ENCODE assay signal across 8 mouse cellular contexts in genomic region chr4:109173775-109174440, GRCm38 (mm10). TPM values are rescaled to one million over a fixed set of nuclear protein-coding genes. Genes with fewer than 3 reads are reported as not detected.
DNase-seq lines count a peak whose midpoint lies in the region; ATAC-seq lines count a peak whose summit lies in the region.
"Had no signal": no experiment of that assay in that cellular context is flagged by ENCODE, and none has a peak within 500 bp of the region (broad histone marks: within the 10 kb centered on the region; RNA-seq: fewer than 3 reads in every experiment).

No protein-coding gene starts in this region.

- no peaks in the 10 kb centered on the region for H3K36me3 ChIP-seq in neural tube, embryonic 12.5 days
- H3K36me3 ChIP-seq in forebrain, embryonic 12.5 days (replicated peaks) = no peaks in the 10 kb centered on the region
- H3K36me3 ChIP-seq in hindbrain, embryonic 11.5 days (ENCODE audit: control insufficient read depth, insufficient read depth, low read length) = no peaks in the 10 kb centered on the region
- H3K36me3 ChIP-seq in stomach, embryonic 14.5 days (ENCODE audit: control insufficient read depth, insufficient read depth, low read length) = no peaks in the 10 kb centered on the region

- no peak overlapping the region for H3K9ac ChIP-seq in neural tube, embryonic 12.5 days
- H3K9ac ChIP-seq in forebrain, embryonic 12.5 days = no peak overlapping the region
- no peak overlapping the region for H3K9ac ChIP-seq in hindbrain, embryonic 11.5 days (ENCODE audit: low read depth, low read length)
- H3K9ac ChIP-seq in stomach, embryonic 14.5 days (replicated peaks; ENCODE audit: low read depth, low read length) = no peak overlapping the region
- H3K9ac ChIP-seq: lung, embryonic 14.5 days had no signal

- no peak for ATAC-seq in neural tube, embryonic 12.5 days (ENCODE audit: low FRiP score, low read depth)
- peak; percentile 67; the same call in 1 of the 2 replicates for ATAC-seq in forebrain, embryonic 12.5 days (ENCODE audit: low FRiP score)
- ATAC-seq in hindbrain, embryonic 11.5 days (ENCODE audit: low FRiP score) = no peak
- no peak for ATAC-seq in stomach, embryonic 14.5 days (ENCODE audit: insufficient number of reproducible peaks, insufficient read depth, low FRiP score, low read depth)

- no peaks in the 10 kb centered on the region for H3K9me3 ChIP-seq in neural tube, embryonic 12.5 days
- H3K9me3 ChIP-seq in forebrain, embryonic 12.5 days = no peaks in the 10 kb centered on the region
- no peaks in the 10 kb centered on the region for H3K9me3 ChIP-seq in hindbrain, embryonic 11.5 days (ENCODE audit: control insufficient read depth, low read length)
- H3K9me3 ChIP-seq in stomach, embryonic 14.5 days (ENCODE audit: control insufficient read depth, low read depth, low read length) = no peaks in the 10 kb centered on the region

- H3K4me1 ChIP-seq in neural tube, embryonic 12.5 days = peaks cover 10% of the 10 kb centered on the region; the same call in 1 of the 2 replicates
- H3K4me1 ChIP-seq in forebrain, embryonic 12.5 days = peaks cover 13% of the 10 kb centered on the region
- no peaks in the 10 kb centered on the region for H3K4me1 ChIP-seq in hindbrain, embryonic 11.5 days (replicated peaks; ENCODE audit: control insufficient read depth, insufficient read depth, low read length)
- H3K4me1 ChIP-seq in stomach, embryonic 14.5 days (ENCODE audit: control insufficient read depth, insufficient read depth, low read length) = peaks cover 8% of the 10 kb centered on the region; the same call in 1 of the 2 replicates

- DNase-seq in neural tube, embryonic 10.5 days (ENCODE audit: extremely low spot score, low spot score) = no peak
- no peak for DNase-seq in hindbrain, embryonic 11.5 days (ENCODE audit: low spot score)
- no peak for DNase-seq in frontal cortex, postnatal 10 days (ENCODE audit: low spot score in 2 of 2)
- no peak for DNase-seq in thymus, postnatal 36 days
- DNase-seq: lung, embryonic 14.5 days had no signal

- H3K27me3 ChIP-seq in neural tube, embryonic 12.5 days (replicated peaks) = no peaks in the 10 kb centered on the region
- no peaks in the 10 kb centered on the region for H3K27me3 ChIP-seq in forebrain, embryonic 12.5 days
- no peaks in the 10 kb centered on the region for H3K27me3 ChIP-seq in hindbrain, embryonic 11.5 days (ENCODE audit: control insufficient read depth, insufficient read depth, low read length)
- no peaks in the 10 kb centered on the region for H3K27me3 ChIP-seq in stomach, embryonic 14.5 days (ENCODE audit: control insufficient read depth, insufficient read depth, low read length)

- no peak overlapping the region for H3K4me3 ChIP-seq in neural tube, embryonic 12.5 days
- H3K4me3 ChIP-seq in forebrain, embryonic 12.5 days (replicated peaks) = no peak overlapping the region
- no peak overlapping the region for H3K4me3 ChIP-seq in hindbrain, embryonic 11.5 days (ENCODE audit: low read depth, low read length)
- H3K4me3 ChIP-seq in stomach, embryonic 14.5 days (ENCODE audit: low read depth, low read length) = no peak overlapping the region

- WGBS in neural tube, embryonic 12.5 days = 57% methylated on average over 7 of the region's 7 CpGs
- WGBS in forebrain, embryonic 12.5 days = 42% methylated on average over 7 of the region's 7 CpGs
- 59% methylated on average over 7 of the region's 7 CpGs for WGBS in hindbrain, embryonic 11.5 days
- WGBS in stomach, embryonic 14.5 days = 51% methylated on average over 7 of the region's 7 CpGs

- H3K4me2 ChIP-seq in neural tube, embryonic 12.5 days (replicated peaks) = no peak overlapping the region
- H3K4me2 ChIP-seq in forebrain, embryonic 12.5 days = no peak overlapping the region
- no peak overlapping the region for H3K4me2 ChIP-seq in hindbrain, embryonic 11.5 days (replicated peaks; ENCODE audit: low read depth, low read length)
- H3K4me2 ChIP-seq in stomach, embryonic 14.5 days (replicated peaks; ENCODE audit: low read depth, low read length) = no peak overlapping the region
- H3K4me2 ChIP-seq: lung, embryonic 14.5 days had no signal

- 0 out of 2 replicates have a peak overlapping the region, but pooled peaks have one; percentile 9 for H3K27ac ChIP-seq in neural tube, embryonic 12.5 days
- peak overlapping the region; percentile 66 for H3K27ac ChIP-seq in forebrain, embryonic 12.5 days
- H3K27ac ChIP-seq in hindbrain, embryonic 11.5 days (ENCODE audit: low read depth, low read length) = 0 out of 2 replicates have a peak overlapping the region, but pooled peaks have one; percentile 63
- H3K27ac ChIP-seq in stomach, embryonic 14.5 days (ENCODE audit: low read length) = peak overlapping the region; percentile 61; the same call in 1 of the 2 replicates

RNA-seq across cellular contexts. Expression of gene Osbpl9, which starts 28.2 kb away (rescaled TPM):
- 89.8 and 95.9 TPM in 2 replicates for polyA plus RNA-seq in neural tube, embryonic 12.5 days (2016; fragmentation: Nextera tagmentation; extraction: Ambion mirVana)
- polyA plus RNA-seq in forebrain, embryonic 12.5 days (2016; fragmentation: Nextera tagmentation; extraction: Ambion mirVana) = 74.6 and 74.8 TPM in 2 replicates
- polyA plus RNA-seq in hindbrain, embryonic 11.5 days (2014; fragmentation: Nextera tagmentation; extraction: Ambion mirVana) = 77.3 and 84.3 TPM in 2 replicates
- 60.5 and 65.2 TPM in 2 replicates for polyA plus RNA-seq in stomach, embryonic 14.5 days (2014; fragmentation: Nextera tagmentation; extraction: Ambion mirVana)

Comparison
In these comparisons a context has a peak if more than half of its experiments do, and no peak if none do; other contexts are left out.
1. H3K27ac ChIP-seq: peak in every context shown above with its lines; median percentile 66 in forebrain, embryonic 12.5 days; 63 in hindbrain, embryonic 11.5 days; 61 in stomach, embryonic 14.5 days; 9 in neural tube, embryonic 12.5 days.